Mouse (Mus musculus): Measurements from ENCODE around the gene Wdr53. TPM values are rescaled to one million over a fixed set of nuclear protein-coding genes. Genes with fewer than 3 reads are reported as not detected.

Wdr53 gene
- total RNA-seq (2023) = 10 to 100 TPM in 1 of 2 experiments, 1 to 10 TPM in 1; 8.7 to 12.8 TPM

GRCm38 (mm10) chr16:32246952-32247370 is at the start of gene Wdr53, which contains the start of gene Fbxo45:
Gene Wdr53 (plus strand): TSS chr16:32247227.
Gene Fbxo45 (minus strand): TSS chr16:32247158.

GRCm38 (mm10) chr16:32271291-32271690 is 24.3 kb downstream of the Wdr53 start, which contains the start of gene Smco1:
Gene Smco1 (plus strand): TSS chr16:32271468.

GRCm38 (mm10) chr16:32277308-32278256 is 30.6 kb downstream of the Wdr53 start, which contains the start of gene Rnf168:
Gene Rnf168 (plus strand): TSS chr16:32277459.

Other genes starting within 250 kb of the Wdr53 start
- gene Senp5, start 243.9 kb upstream of the Wdr53 start, total RNA-seq (2023) = 10 to 100 TPM; 23.0 to 24.2 TPM
- gene Pak2, start 167.9 kb upstream of the Wdr53 start, total RNA-seq (2023) = 10 to 100 TPM; 83.5 to 88.0 TPM
- 10 to 100 TPM; 32.8 to 39.1 TPM for gene Pigx, start 147.5 kb upstream of the Wdr53 start, total RNA-seq (2023)
- gene Cep19, start 147.4 kb upstream of the Wdr53 start, total RNA-seq (2023) = 1 to 10 TPM; 2.6 to 3.1 TPM
- gene Nrros, start 81.6 kb upstream of the Wdr53 start, total RNA-seq (2023) = 100 to 1,000 TPM; 408 to 451 TPM
- 1 to 10 TPM; 2.2 to 5.3 TPM for gene Bex6, start 67.4 kb upstream of the Wdr53 start, total RNA-seq (2023)
- 1 to 10 TPM; 7.3 to 7.6 TPM for gene Fbxo45, start 69 bp upstream of the Wdr53 start, total RNA-seq (2023)
- under 1 TPM; 0.58 to 0.64 TPM for gene Smco1, start 24.2 kb downstream of the Wdr53 start, total RNA-seq (2023)
- gene Rnf168, start 30.2 kb downstream of the Wdr53 start, total RNA-seq (2023) = 10 to 100 TPM; 14.0 to 14.2 TPM
- gene Ubxn7, start 85.0 kb downstream of the Wdr53 start, total RNA-seq (2023) = 10 to 100 TPM; 40.0 to 60.9 TPM
- gene Tm4sf19, start 153.3 kb downstream of the Wdr53 start, total RNA-seq (2023) = not detected
- 10 to 100 TPM; 11.4 to 15.2 TPM for gene Tctex1d2, start 172.5 kb downstream of the Wdr53 start, total RNA-seq (2023)
- 100 to 1,000 TPM; 123 to 140 TPM for gene Pcyt1a, start 183.7 kb downstream of the Wdr53 start, total RNA-seq (2023)
- gene Slc51a, start 240.7 kb downstream of the Wdr53 start, total RNA-seq (2023) = not detected
- not detected for gene Zdhhc19, start 249.0 kb downstream of the Wdr53 start, total RNA-seq (2023)